Mouse (Mus musculus): ENCODE data around the gene Pip4k2a. TPM values are rescaled to one million over a fixed set of nuclear protein-coding genes. Genes with fewer than 3 reads are reported as not detected.
"Not testable (repeated sequence)": the region's sequence is repeated elsewhere in the genome, so short reads cannot be mapped to it uniquely, and the experiment has no call there.

The Pip4k2a gene
- polyA plus RNA-seq, 1 experiment from 2014 or later: 14.9 TPM

GRCm38 (mm10) chr2:18903301-18904068 is 94.4 kb downstream of the Pip4k2a start:
- ATAC-seq (ENCODE audit: insufficient number of reproducible peaks, insufficient read depth, low FRiP score, low read depth): no peak
- H3K27me3 ChIP-seq (ENCODE audit: control insufficient read depth, insufficient read depth, low read length): no peaks in the 10 kb centered on the region
- 77% methylated on average over 9 of the region's 9 CpGs for WGBS

DNA sequence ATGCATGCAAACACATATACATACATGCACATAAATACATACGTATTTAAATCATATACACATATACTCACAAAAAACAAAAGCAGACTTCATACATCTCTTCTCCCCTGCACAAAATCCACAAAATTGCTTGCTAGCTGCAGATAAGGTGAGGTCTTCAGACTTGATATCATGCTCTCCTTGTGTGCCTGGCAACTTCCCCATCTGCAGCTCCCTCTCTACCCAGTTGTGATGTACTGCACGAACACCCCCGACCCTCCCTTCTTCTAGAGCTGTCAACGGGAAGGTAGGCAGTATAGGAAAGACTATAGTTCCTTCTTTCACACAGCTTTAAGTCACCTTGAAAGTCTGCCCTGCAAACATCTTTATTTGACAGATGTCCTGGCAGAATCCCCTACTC is 96.8 kb downstream of the Pip4k2a start:
- H3K4me1 ChIP-seq (ENCODE audit: control insufficient read depth, insufficient read depth, low read length): peaks cover 12% of the 10 kb centered on the region
- H3K4me2 ChIP-seq (replicated peaks; ENCODE audit: low read depth, low read length): no peak overlapping the region
- H3K4me3 ChIP-seq (ENCODE audit: low read depth, low read length): no peak overlapping the region
- no peaks in the 10 kb centered on the region; the same call in 1 of the 2 replicates for H3K36me3 ChIP-seq (ENCODE audit: control insufficient read depth, insufficient read depth, low read length)
- no peak overlapping the region for H3K9ac ChIP-seq (replicated peaks; ENCODE audit: low read depth, low read length)
- H3K27me3 ChIP-seq (ENCODE audit: control insufficient read depth, insufficient read depth, low read length): no peaks in the 10 kb centered on the region
- no peak for ATAC-seq (ENCODE audit: insufficient number of reproducible peaks, insufficient read depth, low FRiP score, low read depth)
- 94% methylated on average over 4 of the region's 4 CpGs for WGBS
- no peak overlapping the region for H3K27ac ChIP-seq (ENCODE audit: low read length)
- no peaks in the 10 kb centered on the region for H3K9me3 ChIP-seq (ENCODE audit: control insufficient read depth, low read depth, low read length)

More at GRCm38 (mm10) chr2:18903301-18904068, 94.4 kb downstream of the Pip4k2a start:
- Histone ChIP-seq H3K27ac (ENCODE audit: low read length) (no peak overlapping the region), H3K4me1 (ENCODE audit: control insufficient read depth, insufficient read depth, low read length) (peaks cover 8% of the 10 kb centered on the region; the same call in 1 of the 2 replicates), H3K9me3 (ENCODE audit: control insufficient read depth, low read depth, low read length) (no peaks in the 10 kb centered on the region), H3K36me3 (ENCODE audit: control insufficient read depth, insufficient read depth, low read length) (no peaks in the 10 kb centered on the region; the same call in 1 of the 2 replicates), H3K4me3 (ENCODE audit: low read depth, low read length) (no peak overlapping the region), H3K9ac (replicated peaks; ENCODE audit: low read depth, low read length) (no peak overlapping the region), H3K4me2 (replicated peaks; ENCODE audit: low read depth, low read length) (no peak overlapping the region)

DNA sequence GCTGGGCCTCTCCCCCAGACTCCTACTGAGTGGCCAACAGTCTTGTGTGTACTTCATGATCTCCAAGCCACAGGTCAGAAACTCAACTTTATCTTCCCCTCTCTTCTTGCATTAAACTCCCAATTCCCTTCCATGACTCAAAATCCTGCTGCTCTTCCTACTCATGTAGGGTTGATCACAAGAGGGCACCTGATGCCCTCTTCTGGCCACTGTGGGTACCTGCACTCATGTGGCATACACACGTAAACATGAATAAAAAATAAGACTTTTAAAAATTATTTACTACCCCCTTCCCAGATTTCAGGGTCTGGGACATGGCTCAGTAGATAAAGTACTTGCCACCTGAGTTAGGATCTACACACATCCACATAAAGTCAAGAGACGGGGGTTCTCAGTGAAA is 97.3 kb downstream of the Pip4k2a start:
- Histone ChIP-seq H3K36me3 (ENCODE audit: control insufficient read depth, insufficient read depth, low read length) (no peaks in the 10 kb centered on the region), H3K27me3 (ENCODE audit: control insufficient read depth, insufficient read depth, low read length) (no peaks in the 10 kb centered on the region), H3K27ac (ENCODE audit: low read length) (no peak overlapping the region), H3K4me1 (ENCODE audit: control insufficient read depth, insufficient read depth, low read length) (peaks cover 16% of the 10 kb centered on the region), H3K4me3 (ENCODE audit: low read depth, low read length) (no peak overlapping the region), H3K9ac (replicated peaks; ENCODE audit: low read depth, low read length) (no peak overlapping the region), H3K9me3 (ENCODE audit: control insufficient read depth, low read depth, low read length) (no peaks in the 10 kb centered on the region), H3K4me2 (replicated peaks; ENCODE audit: low read depth, low read length) (no peak overlapping the region)
- WGBS: 96% methylated on average over 2 of the region's 2 CpGs
- no peak for ATAC-seq (ENCODE audit: insufficient number of reproducible peaks, insufficient read depth, low FRiP score, low read depth)

DNA sequence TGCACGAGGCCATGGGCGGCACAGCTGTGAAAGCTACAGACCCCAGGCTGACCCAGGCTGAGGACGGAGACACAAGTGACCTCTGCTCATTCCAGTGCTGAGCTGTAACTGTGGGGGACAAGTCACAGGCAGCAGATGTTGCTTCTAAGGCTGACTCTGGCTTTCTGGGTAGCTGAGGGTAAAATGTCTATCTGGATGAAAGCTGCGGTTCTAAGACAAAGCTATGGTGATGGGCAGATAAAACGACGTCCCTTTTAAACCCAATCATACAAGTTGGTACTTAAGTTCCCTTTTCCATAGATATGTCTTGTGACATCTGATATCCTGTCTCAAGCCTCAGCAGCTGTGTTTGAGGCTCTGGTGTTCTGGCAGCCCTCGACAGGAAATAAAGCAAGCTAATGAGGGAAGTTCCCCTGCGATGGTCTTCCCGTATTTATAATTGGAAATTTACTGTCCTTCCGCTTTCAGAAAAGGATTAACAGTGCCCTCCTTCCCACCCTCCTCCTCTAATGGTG is 100.1 kb downstream of the Pip4k2a start:
- no peaks in the 10 kb centered on the region for H3K36me3 ChIP-seq (ENCODE audit: control insufficient read depth, insufficient read depth, low read length)
- H3K9ac ChIP-seq (replicated peaks; ENCODE audit: low read depth, low read length): no peak overlapping the region
- H3K9me3 ChIP-seq (ENCODE audit: control insufficient read depth, low read depth, low read length): no peaks in the 10 kb centered on the region
- H3K4me3 ChIP-seq (ENCODE audit: low read depth, low read length): no peak overlapping the region
- H3K27ac ChIP-seq (ENCODE audit: low read length): peak overlapping the region; percentile 55; the same call in 1 of the 2 replicates
- H3K4me1 ChIP-seq (ENCODE audit: control insufficient read depth, insufficient read depth, low read length): peaks cover 16% of the 10 kb centered on the region
- H3K27me3 ChIP-seq (ENCODE audit: control insufficient read depth, insufficient read depth, low read length): no peaks in the 10 kb centered on the region
- 28% methylated on average over 10 of the region's 10 CpGs for WGBS
- ATAC-seq (ENCODE audit: insufficient number of reproducible peaks, insufficient read depth, low FRiP score, low read depth): no peak
- H3K4me2 ChIP-seq (replicated peaks; ENCODE audit: low read depth, low read length): no peak overlapping the region

- WGBS: 28% methylated on average over 6 of the region's 6 CpGs
- no peaks in the 10 kb centered on the region for H3K9me3 ChIP-seq (ENCODE audit: control insufficient read depth, low read depth, low read length)
- H3K27me3 ChIP-seq (ENCODE audit: control insufficient read depth, insufficient read depth, low read length): no peaks in the 10 kb centered on the region
- H3K9ac ChIP-seq (replicated peaks; ENCODE audit: low read depth, low read length): no peak overlapping the region
- H3K4me2 ChIP-seq (replicated peaks; ENCODE audit: low read depth, low read length): no peak overlapping the region
- peaks cover 16% of the 10 kb centered on the region for H3K4me1 ChIP-seq (ENCODE audit: control insufficient read depth, insufficient read depth, low read length)
- H3K27ac ChIP-seq (ENCODE audit: low read length): no peak overlapping the region
- ATAC-seq (ENCODE audit: insufficient number of reproducible peaks, insufficient read depth, low FRiP score, low read depth): peak; percentile 57; the same call in 1 of the 2 replicates
- no peaks in the 10 kb centered on the region for H3K36me3 ChIP-seq (ENCODE audit: control insufficient read depth, insufficient read depth, low read length)
- no peak overlapping the region for H3K4me3 ChIP-seq (ENCODE audit: low read depth, low read length)
Measured at GRCm38 (mm10) chr2:18896015-18896414, 101.9 kb downstream of the Pip4k2a start.

DNA sequence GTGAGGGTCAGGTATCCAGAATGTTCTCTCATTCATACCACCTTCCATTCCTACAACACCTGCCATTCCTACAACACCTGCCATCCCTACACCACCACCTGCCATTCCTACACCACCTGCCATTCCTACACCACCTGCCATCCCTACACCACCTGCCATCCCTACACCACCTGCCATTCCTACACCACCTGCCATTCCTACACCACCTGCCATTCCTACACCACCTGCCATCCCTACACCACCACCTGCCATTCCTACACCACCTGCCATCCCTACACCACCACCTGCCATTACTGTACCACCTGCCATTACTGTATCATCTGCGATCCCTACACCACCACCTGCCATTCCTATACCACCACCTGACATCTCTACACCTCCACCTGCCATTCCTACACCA is 104.6 kb downstream of the Pip4k2a start:
- not testable (repeated sequence) for H3K9me3 ChIP-seq (ENCODE audit: control insufficient read depth, low read depth, low read length); H3K36me3 ChIP-seq (ENCODE audit: control insufficient read depth, insufficient read depth, low read length); H3K9ac ChIP-seq (replicated peaks; ENCODE audit: low read depth, low read length); H3K27ac ChIP-seq (ENCODE audit: low read length); ATAC-seq (ENCODE audit: insufficient number of reproducible peaks, insufficient read depth, low FRiP score, low read depth); H3K4me3 ChIP-seq (ENCODE audit: low read depth, low read length); H3K27me3 ChIP-seq (ENCODE audit: control insufficient read depth, insufficient read depth, low read length); H3K4me2 ChIP-seq (replicated peaks; ENCODE audit: low read depth, low read length)
- WGBS: 94% methylated on average over 1 of the region's 1 CpGs
- H3K4me1 ChIP-seq (ENCODE audit: control insufficient read depth, insufficient read depth, low read length): peaks cover 19% of the 10 kb centered on the region

DNA sequence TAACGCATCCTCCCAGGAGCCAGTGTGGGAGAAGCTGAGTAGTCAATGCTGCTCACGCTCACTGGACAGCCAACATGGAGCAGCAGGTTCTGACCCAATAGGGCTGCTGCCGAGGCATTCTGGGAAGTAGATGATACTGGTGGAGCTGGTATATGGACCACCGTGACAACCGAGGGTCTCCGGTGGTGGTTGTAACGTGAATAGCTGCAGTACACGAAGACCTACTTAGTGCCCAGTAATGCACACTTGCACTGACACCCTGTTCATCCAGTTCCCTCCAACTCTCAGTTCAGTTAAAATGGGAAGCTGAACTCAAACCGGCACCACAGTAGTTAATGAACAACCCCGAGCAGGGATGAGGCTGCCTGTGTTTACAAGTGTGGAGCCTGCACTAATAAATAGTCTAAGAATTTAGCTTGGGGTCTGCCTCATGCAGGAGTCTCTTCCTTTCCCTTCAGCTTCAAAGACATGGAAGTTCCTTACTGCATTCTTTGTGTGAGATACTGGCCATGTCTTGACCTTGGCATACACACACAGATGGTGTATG is 105.9 kb downstream of the Pip4k2a start:
- H3K4me1 ChIP-seq (ENCODE audit: control insufficient read depth, insufficient read depth, low read length): peaks cover 8% of the 10 kb centered on the region; the same call in 1 of the 2 replicates
- H3K27ac ChIP-seq (ENCODE audit: low read length): no peak overlapping the region
- WGBS: 82% methylated on average over 10 of the region's 10 CpGs
- H3K9me3 ChIP-seq (ENCODE audit: control insufficient read depth, low read depth, low read length): no peaks in the 10 kb centered on the region
- H3K36me3 ChIP-seq (ENCODE audit: control insufficient read depth, insufficient read depth, low read length): no peaks in the 10 kb centered on the region
- H3K27me3 ChIP-seq (ENCODE audit: control insufficient read depth, insufficient read depth, low read length): no peaks in the 10 kb centered on the region
- no peak overlapping the region for H3K9ac ChIP-seq (replicated peaks; ENCODE audit: low read depth, low read length)
- H3K4me2 ChIP-seq (replicated peaks; ENCODE audit: low read depth, low read length): no peak overlapping the region
- no peak overlapping the region for H3K4me3 ChIP-seq (ENCODE audit: low read depth, low read length)
- ATAC-seq (ENCODE audit: insufficient number of reproducible peaks, insufficient read depth, low FRiP score, low read depth): no peak

GRCm38 (mm10) chr2:18890227-18891001 is 107.5 kb downstream of the Pip4k2a start:
- Histone ChIP-seq H3K4me3 (ENCODE audit: low read depth, low read length) (no peak overlapping the region), H3K27me3 (ENCODE audit: control insufficient read depth, insufficient read depth, low read length) (no peaks in the 10 kb centered on the region), H3K9me3 (ENCODE audit: control insufficient read depth, low read depth, low read length) (no peaks in the 10 kb centered on the region), H3K36me3 (ENCODE audit: control insufficient read depth, insufficient read depth, low read length) (no peaks in the 10 kb centered on the region), H3K27ac (ENCODE audit: low read length) (no peak overlapping the region), H3K9ac (replicated peaks; ENCODE audit: low read depth, low read length) (no peak overlapping the region), H3K4me2 (replicated peaks; ENCODE audit: low read depth, low read length) (no peak overlapping the region), H3K4me1 (ENCODE audit: control insufficient read depth, insufficient read depth, low read length) (peaks cover 4% of the 10 kb centered on the region; the same call in 1 of the 2 replicates)
- ATAC-seq (ENCODE audit: insufficient number of reproducible peaks, insufficient read depth, low FRiP score, low read depth): peak; percentile 23; the same call in 1 of the 2 replicates
- 55% methylated on average over 11 of the region's 11 CpGs for WGBS
